Comparison of ENCODE assay signal across 21 mouse cellular contexts in genomic region chr14:34776719-34777385, GRCm38 (mm10). TPM values are rescaled to one million over a fixed set of nuclear protein-coding genes. Genes with fewer than 3 reads are reported as not detected.
DNase-seq lines count a peak whose midpoint lies in the region; ATAC-seq and TF ChIP-seq lines count a peak whose summit lies in the region.
"Had no signal": no experiment of that assay in that cellular context is flagged by ENCODE, and none has a peak within 500 bp of the region (broad histone marks: within the 10 kb centered on the region; RNA-seq: fewer than 3 reads in every experiment).

No protein-coding gene starts in this region.

- WGBS in intestine, embryonic 14.5 days, result 86% methylated on average over 12 of the region's 12 CpGs
- 90% methylated on average over 12 of the region's 12 CpGs for WGBS in intestine, embryonic 16.5 days

- H3K4me2 ChIP-seq in intestine, embryonic 14.5 days (ENCODE audit: low read length), result no peak overlapping the region
- no peak overlapping the region for H3K4me2 ChIP-seq in intestine, embryonic 16.5 days (ENCODE audit: low read depth, low read length)
- H3K4me2 ChIP-seq: embryonic facial prominence, embryonic 12.5 days; heart, embryonic 13.5 days; hindbrain, embryonic 13.5 days had no signal

- TF ChIP-seq CTCF in Patski (IDR thresholded peaks at IDR 0.05), result peak; percentile 26

- H3K36me3 ChIP-seq in intestine, embryonic 14.5 days (ENCODE audit: control insufficient read depth, insufficient read depth, low read length), result no peaks in the 10 kb centered on the region
- H3K36me3 ChIP-seq in intestine, embryonic 16.5 days (ENCODE audit: control insufficient read depth, insufficient read depth, low read length), result no peaks in the 10 kb centered on the region
- H3K36me3 ChIP-seq: embryonic facial prominence, embryonic 12.5 days; heart, embryonic 13.5 days; hindbrain, embryonic 13.5 days had no signal

- no peaks in the 10 kb centered on the region for H3K9me3 ChIP-seq in intestine, embryonic 14.5 days (ENCODE audit: control insufficient read depth, low read length)
- no peaks in the 10 kb centered on the region for H3K9me3 ChIP-seq in intestine, embryonic 16.5 days (ENCODE audit: control insufficient read depth, low read length)
- H3K9me3 ChIP-seq: embryonic facial prominence, embryonic 12.5 days; hindbrain, embryonic 13.5 days had no signal

- peak; percentile 29 for DNase-seq in CD4-positive, CD25-positive, alpha-beta regulatory T cell, adult 2 months (ENCODE audit: low read depth, low spot score)
- peak; percentile 51 for DNase-seq in intestine, embryonic 14.5 days (ENCODE audit: low spot score)
- no peak for DNase-seq in Patski (ENCODE audit: low read depth, low spot score)
- peak; percentile 19 for DNase-seq in naive thymus-derived CD4-positive, alpha-beta T cell, adult 2 months (ENCODE audit: low read depth)
- no peak for DNase-seq in left cerebral cortex, postnatal 14 days (ENCODE audit: low spot score in 2 of 2)
- DNase-seq: adrenal gland, adult 2 months; adrenal gland, postnatal 36 days; B cell, adult 2 months; cerebellum, adult 2 months; cerebellum, postnatal 10 days; gastrocnemius, postnatal 14 days; kidney, adult 18-20 months had no signal

- no peak overlapping the region for H3K27ac ChIP-seq in intestine, embryonic 14.5 days (ENCODE audit: low read depth)
- H3K27ac ChIP-seq in intestine, embryonic 16.5 days (ENCODE audit: low read length), result no peak overlapping the region
- H3K27ac ChIP-seq: embryonic facial prominence, embryonic 12.5 days; heart, embryonic 13.5 days; hindbrain, embryonic 13.5 days; hindbrain, postnatal 0 days had no signal

- CTCF ChIA-PET in Patski (lab: Charles Lee), result interaction anchor here (0.6 to 3.3 kb wide), 5 partner anchors 8 to 166 kb away, joined by 3 to 25 read pairs (median 11); no protein-coding TSS in a partner anchor

- no peaks in the 10 kb centered on the region for H3K27me3 ChIP-seq in intestine, embryonic 14.5 days (replicated peaks; ENCODE audit: control insufficient read depth, insufficient read depth, low read length)
- no peaks in the 10 kb centered on the region for H3K27me3 ChIP-seq in intestine, embryonic 16.5 days (replicated peaks; ENCODE audit: control insufficient read depth, insufficient read depth, low read length)
- no peaks in the 10 kb centered on the region for H3K27me3 ChIP-seq in Patski
- H3K27me3 ChIP-seq: embryonic facial prominence, embryonic 12.5 days had no signal

- H3K9ac ChIP-seq in intestine, embryonic 14.5 days (ENCODE audit: low read length), result no peak overlapping the region
- no peak overlapping the region for H3K9ac ChIP-seq in intestine, embryonic 16.5 days (ENCODE audit: low read depth, low read length)
- H3K9ac ChIP-seq: embryonic facial prominence, embryonic 12.5 days; heart, embryonic 13.5 days; hindbrain, embryonic 13.5 days had no signal

- no peak overlapping the region for H3K4me3 ChIP-seq in intestine, embryonic 14.5 days (ENCODE audit: low read depth, low read length)
- H3K4me3 ChIP-seq in intestine, embryonic 16.5 days (ENCODE audit: low read length), result no peak overlapping the region
- H3K4me3 ChIP-seq: embryonic facial prominence, embryonic 12.5 days; heart, embryonic 13.5 days; hindbrain, embryonic 13.5 days had no signal

- in situ Hi-C loops in Patski (cut with MboI; ENCODE audit: low pct_unique_long_range_greater_than_20kb), result loop anchor here (10.0 kb wide), 1 partner anchor 342 kb away; no protein-coding TSS in a partner anchor

- H3K4me1 ChIP-seq in intestine, embryonic 14.5 days (replicated peaks; ENCODE audit: control insufficient read depth, insufficient read depth, low read length), result no peaks in the 10 kb centered on the region
- peaks cover 6% of the 10 kb centered on the region; the same call in 1 of the 2 replicates for H3K4me1 ChIP-seq in intestine, embryonic 16.5 days (ENCODE audit: control insufficient read depth, insufficient read depth, low read length)
- H3K4me1 ChIP-seq: embryonic facial prominence, embryonic 12.5 days; heart, embryonic 13.5 days; hindbrain, embryonic 13.5 days had no signal

- POLR2A ChIA-PET in Patski (lab: Charles Lee), result no interaction called here

- intact Hi-C loops in left cerebral cortex, postnatal 14 days (cut with DNase I), result loop anchor here (10.0 kb wide), 1 partner anchor 692 kb away; the partner anchor contains the start of gene Anxa8

- ATAC-seq in CD4-positive, CD25-positive, alpha-beta regulatory T cell, adult 4 months, result no peak
- ATAC-seq in intestine, embryonic 14.5 days (replicated peaks; ENCODE audit: low FRiP score, low TSS enrichment, low read depth), result no peak
- ATAC-seq in intestine, embryonic 16.5 days, result no peak
- ATAC-seq in Patski, result no peak

RNA-seq across cellular contexts. Expression of gene Grid1, which starts 43.1 kb away (rescaled TPM):
- not detected for polyA plus RNA-seq in CD4-positive, CD25-positive, alpha-beta regulatory T cell, adult 4 months (2017; shearing (Covaris generic))
- polyA plus RNA-seq in intestine, embryonic 14.5 days (2014; fragmentation: Nextera tagmentation; extraction: Ambion mirVana), result 0.34 and 0.49 TPM in 2 replicates
- 0.15 and 0.16 TPM in 2 replicates for polyA plus RNA-seq in intestine, embryonic 16.5 days (2015; fragmentation: Nextera tagmentation; extraction: Ambion mirVana)
- polyA plus RNA-seq in Patski (2021), result not detected
- 10 to 100 TPM; 44.9 to 47.4 TPM for total RNA-seq in left cerebral cortex, postnatal 14 days (2021)
- total RNA-seq: CH12.LX; gastrocnemius, adult 18-20 months; hematopoietic stem cell, adult 5-6 weeks had no signal

Comparison
In these comparisons a context has a peak if more than half of its experiments do, and no peak if none do; other contexts are left out.
1. DNase-seq: peak in CD4-positive, CD25-positive, alpha-beta regulatory T cell, adult 2 months (single experiment), intestine, embryonic 14.5 days (single experiment) and naive thymus-derived CD4-positive, alpha-beta T cell, adult 2 months (single experiment); none in Patski (single experiment) and left cerebral cortex, postnatal 14 days (0 of 2).